Mouse (Mus musculus) liver, embryonic 14.5 days (tissue): Measurements from ENCODE around the gene Nectin4. TPM values are rescaled to one million over a fixed set of nuclear protein-coding genes. Genes with fewer than 3 reads are reported as not detected.

Experiments
- ATAC-seq: fragments of 200-750 bp; cut with Nextera tagmentation; 2 replicates; pipeline ENCODE4 v1.8.0; 2017; ENCODE audit warnings: moderate number of reproducible peaks, mild to moderate bottlenecking, moderate library complexity; ENCODE audit not compliant: insufficient read depth
- DNase-seq, 3 experiments: peaks; one replicate each; pipeline ENCODE4 v3.0.0-alpha.2; 2012 to 2013; ENCODE audit warnings: low read depth in 3 of 3, low spot score in 3 of 3
- H3K27ac ChIP-seq: fragments of 300-500 bp; sonication (generic); 2 replicates; pipeline ENCODE4 v1.5.1; 2014; ENCODE audit warnings: moderate library complexity, mild to moderate bottlenecking, control low read depth, inconsistent platforms
- H3K27me3 ChIP-seq: fragments of 300-500 bp; sonication (generic); 2 replicates; pipeline ENCODE4 v1.6.1; 2014; ENCODE audit warnings: mild to moderate bottlenecking, low read length, moderate library complexity; ENCODE audit not compliant: control insufficient read depth, insufficient read depth
- H3K36me3 ChIP-seq: fragments of 300-500 bp; sonication (generic); replicated peaks from 2 replicates; pipeline ENCODE4 v1.6.1; 2014; ENCODE audit warnings: low read depth; ENCODE audit not compliant: control insufficient read depth, insufficient read depth
- H3K4me1 ChIP-seq, 2 experiments: fragments of 200-500 bp in 1 of 2; fragments of 300-500 bp in 1 of 2; sonication (generic) in 1 of 2; replicated peaks; 2 replicates each; pipeline ENCODE4 v1.6.1; 2012 to 2014; ENCODE audit warnings: antibody characterized with exemption in 1 of 2, inconsistent platforms in 1 of 2, low read length in 1 of 2; ENCODE audit not compliant: control insufficient read depth in 2 of 2, insufficient read depth in 2 of 2
- H3K4me2 ChIP-seq: fragments of 300-500 bp; sonication (generic); 2 replicates; pipeline ENCODE4 v1.6.1; 2014; ENCODE audit warnings: low read depth, mild to moderate bottlenecking, control low read depth, moderate library complexity
- H3K4me3 ChIP-seq, 2 experiments: fragments of 200-500 bp in 1 of 2; fragments of 300-500 bp in 1 of 2; sonication (generic) in 1 of 2; 2 replicates each; pipeline ENCODE4 v1.5.1; 2012 to 2014; ENCODE audit warnings: low read depth in 2 of 2, low read length in 2 of 2, mild to moderate bottlenecking in 2 of 2, control low read depth in 1 of 2, inconsistent platforms in 1 of 2, moderate library complexity in 1 of 2; ENCODE audit not compliant: insufficient read depth in 1 of 2
- H3K9ac ChIP-seq: fragments of 300-500 bp; sonication (generic); replicated peaks from 2 replicates; pipeline ENCODE4 v1.6.1; 2014; ENCODE audit warnings: mild to moderate bottlenecking, control low read depth, moderate library complexity
- H3K9me3 ChIP-seq: fragments of 300-500 bp; sonication (generic); 2 replicates; pipeline ENCODE4 v1.6.1; 2016; ENCODE audit warnings: low read length, mixed read lengths; ENCODE audit not compliant: control insufficient read depth
- CTCF ChIP-seq: IDR thresholded peaks from 2 replicates; pipeline ENCODE4 v1.5.1; 2016; ENCODE audit warnings: antibody characterized with exemption, low read depth, control low read depth
- EP300 ChIP-seq: IDR thresholded peaks from 2 replicates; pipeline ENCODE4 v1.6.1; 2016; ENCODE audit warnings: antibody characterized with exemption, low read depth
- WGBS: fragments of 180-500 bp; shearing (Covaris S2); extraction: QIAGEN DNeasy Blood & Tissue Kit; methylation state at CpG from one replicate; pipeline ENCODE4 v1.1.7; 2014; ENCODE audit not compliant: insufficient replicate concordance; 5-methylcytosine and 5-hydroxymethylcytosine counted together
- polyA plus RNA-seq, 2 experiments: library from polyadenylated mRNA; depleted of rRNA in 1 of 2; stranded (reverse) in 1 of 2; unstranded in 1 of 2; fragments of >200 nt; fragmentation: Nextera tagmentation in 1 of 2; extraction: Ambion mirVana in 1 of 2; gene quantifications; 2 replicates each; pipeline versions ENCODE4 v1.2.1 to v1.2.3; 2012 to 2014

Nectin4 gene
- polyA plus RNA-seq, 2 experiments: 0.04 to 0.09 TPM

DNA sequence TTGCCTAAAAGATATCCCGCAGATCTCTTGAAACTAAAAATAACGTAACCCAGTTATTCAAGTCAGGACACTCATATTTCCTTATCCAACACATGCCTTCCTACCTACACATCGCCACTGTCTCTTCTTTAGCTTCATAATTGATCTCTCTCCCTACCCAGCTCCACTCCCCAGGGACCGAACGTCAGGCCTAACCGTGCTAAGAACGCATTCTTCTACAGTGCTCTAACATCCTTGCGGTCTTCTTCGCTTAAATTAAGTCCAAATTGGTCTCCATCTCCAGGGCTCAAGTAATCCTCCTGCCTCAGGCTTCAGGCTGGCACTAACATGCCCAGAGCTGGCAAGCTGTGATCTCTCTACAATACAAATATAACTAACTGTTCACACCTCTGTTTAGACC lies 41.7 kb upstream of the Nectin4 start:
- H3K36me3 ChIP-seq: no peaks in the 10 kb centered on the region
- H3K27me3 ChIP-seq: no peaks in the 10 kb centered on the region
- no peak for TF ChIP-seq EP300
- no peak for TF ChIP-seq CTCF
- DNase-seq (no peak), ATAC-seq (no peak)
- H3K4me1 ChIP-seq: peaks cover 13 to 17% of the 10 kb centered on the region in 2 experiments
- peak overlapping the region; percentile 83 for H3K27ac ChIP-seq
- H3K9ac ChIP-seq: peak overlapping the region; percentile 96
- peak overlapping the region; percentile 84 for H3K4me2 ChIP-seq
- peak overlapping the region; percentile 73 to 82 for H3K4me3 ChIP-seq
- H3K9me3 ChIP-seq: no peaks in the 10 kb centered on the region
- 24% methylated on average over 9 of the region's 9 CpGs for WGBS

GRCm38 (mm10) chr1:171328839-171329432 lies 41.0 kb upstream of the Nectin4 start, which contains the start of gene Dedd:
Gene Dedd (plus strand): TSS chr1:171329145.
- under 1% methylated on average over 48 of the region's 48 CpGs for WGBS
- no peaks in the 10 kb centered on the region for H3K9me3 ChIP-seq
- DNase-seq (peak; percentile 73 to 78 (median 74)), ATAC-seq (peak; percentile 86)
- no peak; the same call in 1 of the 2 replicates for TF ChIP-seq CTCF
- no peak for TF ChIP-seq EP300
- H3K27me3 ChIP-seq: no peaks in the 10 kb centered on the region
- peak within 1 kb of the TSS; percentile 84 for H3K4me2 ChIP-seq
- no peaks in the 10 kb centered on the region for H3K36me3 ChIP-seq
- peak within 1 kb of the TSS; percentile 73 to 82 for H3K4me3 ChIP-seq
- peak within 1 kb of the TSS; percentile 96 for H3K9ac ChIP-seq
- H3K4me1 ChIP-seq: peaks cover 13 to 17% of the 10 kb centered on the region in 2 experiments
- peak within 1 kb of the TSS; percentile 83 for H3K27ac ChIP-seq

GRCm38 (mm10) chr1:171329433-171330215 lies 40.3 kb upstream of the Nectin4 start:
- Histone ChIP-seq H3K27me3 (no peaks in the 10 kb centered on the region), H3K4me2 (peak overlapping the region; percentile 84), H3K4me3 (peak overlapping the region; percentile 73 to 82), H3K27ac (peak overlapping the region; percentile 83), H3K9me3 (no peaks in the 10 kb centered on the region), H3K9ac (peak overlapping the region; percentile 96), H3K36me3 (no peaks in the 10 kb centered on the region), H3K4me1 (peaks cover 13 to 17% of the 10 kb centered on the region in 2 experiments)
- DNase-seq (no peak), ATAC-seq (peak; percentile 37; the same call in 1 of the 2 replicates)
- TF ChIP-seq EP300: no peak
- no peak for TF ChIP-seq CTCF
- 1% methylated on average over 61 of the region's 61 CpGs for WGBS

GRCm38 (mm10) chr1:171330216-171330560 lies 39.7 kb upstream of the Nectin4 start:
- WGBS: 1% methylated on average over 4 of the region's 4 CpGs
- H3K4me2 ChIP-seq: peak overlapping the region; percentile 84
- H3K27ac ChIP-seq: peak overlapping the region; percentile 83
- H3K9ac ChIP-seq: peak overlapping the region; percentile 96
- H3K4me3 ChIP-seq: peak overlapping the region; percentile 73 to 82
- peaks cover 13 to 17% of the 10 kb centered on the region in 2 experiments for H3K4me1 ChIP-seq
- TF ChIP-seq EP300 (no peak), CTCF (no peak)
- ATAC-seq (no peak), DNase-seq (no peak)
- H3K36me3 ChIP-seq: no peaks in the 10 kb centered on the region
- no peaks in the 10 kb centered on the region for H3K27me3 ChIP-seq
- H3K9me3 ChIP-seq: no peaks in the 10 kb centered on the region
